Mouse (Mus musculus) lung, postnatal 0 days (tissue): ENCODE data around the gene Add2.

Experiments used
- CTCF ChIP-seq: IDR thresholded peaks from 2 replicates; pipeline ENCODE4 v1.5.1; 2016; ENCODE audit warnings: antibody characterized with exemption, mild to moderate bottlenecking
- EP300 ChIP-seq: IDR thresholded peaks from 2 replicates; pipeline ENCODE4 v1.6.1; 2016; ENCODE audit warnings: antibody characterized with exemption, mild to moderate bottlenecking, control low read depth

DNA sequence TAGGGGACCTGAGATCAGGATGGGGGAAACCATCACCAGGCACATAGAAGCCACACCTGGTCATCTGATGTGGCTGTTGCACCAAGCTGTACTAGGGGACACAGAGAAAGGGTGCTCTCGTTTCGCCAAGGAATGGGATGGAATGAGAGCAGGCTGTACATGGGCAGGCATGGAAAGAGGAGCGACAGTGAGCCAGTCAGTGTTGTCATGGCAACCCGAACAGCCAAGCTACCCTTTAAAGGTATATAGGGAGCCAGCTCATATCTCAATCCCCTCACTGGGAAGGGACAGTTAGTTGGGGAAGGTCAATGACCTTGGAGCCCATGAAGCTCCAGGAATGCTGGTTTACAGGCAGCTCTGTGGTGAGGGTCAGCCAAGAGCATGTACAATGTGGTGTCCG is 73.0 kb downstream of the Add2 start:
- no peak for TF ChIP-seq EP300
- TF ChIP-seq CTCF = no peak
